Mouse (Mus musculus): ENCODE data around the gene Slc6a19.

DNA sequence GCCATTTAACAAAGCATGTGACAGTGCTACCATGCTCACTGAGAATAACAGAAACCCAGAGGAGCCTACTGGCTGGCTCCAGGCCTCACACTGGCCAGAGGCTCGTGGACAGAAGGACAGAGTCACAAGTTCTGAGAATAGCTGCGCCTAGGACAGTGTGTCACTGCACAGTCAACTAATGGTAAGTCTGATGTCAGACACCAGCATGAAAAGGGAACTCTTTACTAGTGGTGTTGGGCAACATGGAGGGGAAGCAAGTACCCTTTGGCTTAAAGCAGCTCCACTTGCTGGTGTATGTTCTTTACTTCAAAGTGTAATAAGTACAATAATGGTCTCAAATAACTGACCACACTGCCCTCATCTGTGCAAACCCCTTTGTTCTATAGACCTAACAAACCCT lies 11.3 kb downstream of the Slc6a19 start:
- TF ChIP-seq GATA1 (IDR thresholded peaks at IDR 0.05; ENCODE audit: borderline replicate concordance, low read length) (no peak), FLI1 (IDR thresholded peaks at IDR 0.05; ENCODE audit: low read length) (no peak)

Data from megakaryocyte, embryonic 14.5 days (primary cell).